Mouse (Mus musculus) B cell, adult 2 months (primary cell): ENCODE results near the gene Gtf2ird1.

Experiments used
- DNase-seq, 2 experiments: peaks; one replicate each; pipeline ENCODE4 v3.0.0; 2022

Gtf2ird1 gene

DNA sequence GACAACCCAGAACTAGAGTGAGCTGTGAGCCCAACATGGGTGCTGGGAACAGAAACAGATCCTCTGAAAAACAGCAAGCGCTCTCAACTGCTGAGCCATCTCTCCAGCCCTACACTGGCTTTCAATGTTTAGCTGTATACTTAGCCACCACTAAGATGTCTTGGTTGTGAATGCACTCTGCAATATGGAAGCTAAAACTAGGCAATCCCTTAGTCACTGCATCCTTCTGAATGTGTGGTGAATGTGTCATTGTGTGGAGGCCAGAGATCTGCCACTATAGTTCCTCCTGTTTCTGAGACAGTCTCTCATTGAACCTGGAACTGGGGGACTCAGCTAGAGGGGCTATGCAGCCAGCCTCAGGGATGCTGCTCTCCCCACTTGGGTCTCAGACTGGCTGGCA is 147.2 kb downstream of the Gtf2ird1 start:
- no peak for DNase-seq
